Mouse (Mus musculus) MEL (cell line): ENCODE data around the gene Trim62.

Experiments
- CHD1 ChIP-seq: IDR thresholded peaks from 2 replicates; pipeline ENCODE4 v1.6.1; 2012; ENCODE audit warnings: low read depth, mild to moderate bottlenecking, inconsistent platforms, low read length, improper control_type of control experiment
- CTCF ChIP-seq, 3 experiments: IDR thresholded peaks in 2 of 3; conservative IDR thresholded peaks in 1 of 3; 2 replicates each; pipeline ENCODE4 v1.5.1; 2011 to 2012; ENCODE audit warnings: low read length in 3 of 3, low read depth in 2 of 3, mild to moderate bottlenecking in 2 of 3, improper control_type of control experiment in 1 of 3, inconsistent platforms in 1 of 3, mixed read lengths in 1 of 3, moderate library complexity in 1 of 3; ENCODE audit not compliant: control insufficient read depth in 1 of 3, insufficient read depth in 1 of 3, poor library complexity in 1 of 3, severe bottlenecking in 1 of 3
- E2F4 ChIP-seq: IDR thresholded peaks from 2 replicates; pipeline ENCODE4 v1.6.1; 2011; ENCODE audit warnings: low read depth, low read length, improper control_type of control experiment, borderline replicate concordance
- GABPA ChIP-seq: IDR thresholded peaks from 2 replicates; pipeline ENCODE4 v1.6.1; 2012; ENCODE audit warnings: low read depth, mild to moderate bottlenecking, inconsistent platforms, low read length, improper control_type of control experiment, moderate library complexity
- GATA1 ChIP-seq: IDR thresholded peaks from 2 replicates; pipeline ENCODE4 v1.6.1; 2011; ENCODE audit warnings: low read depth, low read length, improper control_type of control experiment
- KAT2A ChIP-seq: conservative IDR thresholded peaks from 2 replicates; pipeline ENCODE4 v1.6.1; 2012; ENCODE audit warnings: low read depth, low read length, improper control_type of control experiment, inconsistent platforms
- MAFK ChIP-seq: IDR thresholded peaks from 2 replicates; pipeline ENCODE4 v1.6.1; 2011; ENCODE audit warnings: low read depth, mild to moderate bottlenecking, low read length, improper control_type of control experiment, borderline replicate concordance
- MAZ ChIP-seq: IDR thresholded peaks from 2 replicates; pipeline ENCODE4 v1.6.1; 2012; ENCODE audit warnings: low read depth, mild to moderate bottlenecking, inconsistent platforms, low read length, improper control_type of control experiment
- MEF2A ChIP-seq: IDR thresholded peaks from 2 replicates; pipeline ENCODE4 v1.6.1; 2014; ENCODE audit warnings: low read depth, mild to moderate bottlenecking, inconsistent platforms, low read length, improper control_type of control experiment; ENCODE audit not compliant: poor library complexity, insufficient replicate concordance, severe bottlenecking; ENCODE audit errors: extremely low read depth
- MYC ChIP-seq: IDR thresholded peaks from 2 replicates; pipeline ENCODE4 v1.6.1; 2011; ENCODE audit warnings: low read depth, mild to moderate bottlenecking, low read length, improper control_type of control experiment, moderate library complexity
- NRF1 ChIP-seq: IDR thresholded peaks from 2 replicates; pipeline ENCODE4 v1.6.1; 2014; ENCODE audit warnings: low read depth, mild to moderate bottlenecking, inconsistent platforms, low read length, improper control_type of control experiment, moderate library complexity; ENCODE audit not compliant: poor library complexity, insufficient read depth, severe bottlenecking
- POLR2A ChIP-seq, 2 experiments: IDR thresholded peaks; 2 replicates each; pipeline ENCODE4 v1.6.1; 2011 to 2012; ENCODE audit warnings: low read length in 2 of 2, mild to moderate bottlenecking in 2 of 2, control low read depth in 1 of 2, improper control_type of control experiment in 1 of 2, low read depth in 1 of 2, moderate library complexity in 1 of 2; ENCODE audit not compliant: control insufficient read depth in 1 of 2, insufficient read depth in 1 of 2, poor library complexity in 1 of 2
- POLR2AphosphoS2 ChIP-seq: IDR thresholded peaks from 2 replicates; pipeline ENCODE4 v1.6.1; 2011; ENCODE audit warnings: low read length, improper control_type of control experiment
- USF2 ChIP-seq, 2 experiments: IDR thresholded peaks; 2 replicates each; pipeline ENCODE4 v1.6.1; 2011 to 2012; ENCODE audit warnings: improper control_type of control experiment in 2 of 2, low read length in 2 of 2, borderline replicate concordance in 1 of 2, inconsistent platforms in 1 of 2, low read depth in 1 of 2, mild to moderate bottlenecking in 1 of 2; ENCODE audit not compliant: insufficient read depth in 1 of 2

GRCm38 (mm10) chr4:128949470-128950005 is 66.2 kb downstream of the Trim62 start:
- no peak for TF ChIP-seq CTCF (IDR thresholded peaks at IDR 0.05 in 2 of 3, conservative IDR thresholded peaks at IDR 0.05 in 1 of 3; ENCODE audit: control insufficient read depth in 1 of 3, insufficient read depth in 1 of 3, low read depth in 2 of 3, low read length in 3 of 3, poor library complexity in 1 of 3, severe bottlenecking in 1 of 3)
- no peak for TF ChIP-seq POLR2A (IDR thresholded peaks at IDR 0.05; ENCODE audit: control insufficient read depth in 1 of 2, insufficient read depth in 1 of 2, low read depth in 1 of 2, low read length in 2 of 2, poor library complexity in 1 of 2)
- no peak for TF ChIP-seq CHD1
- no peak for TF ChIP-seq POLR2AphosphoS2
- no peak for TF ChIP-seq GATA1
- no peak for TF ChIP-seq MYC
- no peak for TF ChIP-seq MEF2A
- TF ChIP-seq E2F4: no peak
- peak; percentile 47; the same call in 1 of the 2 replicates for TF ChIP-seq MAFK
- TF ChIP-seq KAT2A: no peak
- TF ChIP-seq NRF1: no peak
- no peak for TF ChIP-seq GABPA
- no peak for TF ChIP-seq USF2 (IDR thresholded peaks at IDR 0.05; ENCODE audit: borderline replicate concordance in 1 of 2, insufficient read depth in 1 of 2, low read depth in 1 of 2, low read length in 2 of 2)
- no peak for TF ChIP-seq MAZ
